Mouse (Mus musculus) lung, embryonic 16.5 days (tissue): ENCODE measurements around the gene Rnasel. TPM values are rescaled to one million over a fixed set of nuclear protein-coding genes. Genes with fewer than 3 reads are reported as not detected.
"Not testable (repeated sequence)": the region's sequence is repeated elsewhere in the genome, so short reads cannot be mapped to it uniquely, and the experiment has no call there.

Experiments
- ATAC-seq: fragments of 200-750 bp; cut with Nextera tagmentation; 2 replicates; pipeline ENCODE4 v1.8.0; 2017; ENCODE audit warnings: low read depth, mild to moderate bottlenecking, moderate library complexity
- H3K27ac ChIP-seq: fragments of 300-500 bp; sonication (generic); 2 replicates; pipeline ENCODE4 v1.5.1; 2014; ENCODE audit warnings: mild to moderate bottlenecking, control low read depth, low read length
- H3K27me3 ChIP-seq: fragments of 300-500 bp; sonication (generic); 2 replicates; pipeline ENCODE4 v1.6.1; 2014; ENCODE audit warnings: low read depth, low read length, mixed read lengths; ENCODE audit not compliant: control insufficient read depth, insufficient read depth
- H3K36me3 ChIP-seq: fragments of 300-500 bp; sonication (generic); 2 replicates; pipeline ENCODE4 v1.6.1; 2014; ENCODE audit warnings: low read length; ENCODE audit not compliant: control insufficient read depth, insufficient read depth
- H3K4me1 ChIP-seq: fragments of 300-500 bp; sonication (generic); replicated peaks from 2 replicates; pipeline ENCODE4 v1.6.1; 2014; ENCODE audit warnings: low read length, mixed read lengths; ENCODE audit not compliant: control insufficient read depth, insufficient read depth
- H3K4me2 ChIP-seq: fragments of 300-500 bp; sonication (generic); 2 replicates; pipeline ENCODE4 v1.6.1; 2014; ENCODE audit warnings: low read depth, low read length, control low read depth
- H3K4me3 ChIP-seq: fragments of 300-500 bp; sonication (generic); 2 replicates; pipeline ENCODE4 v1.5.1; 2014; ENCODE audit warnings: mild to moderate bottlenecking, low read length, control low read depth
- H3K9ac ChIP-seq: fragments of 300-500 bp; sonication (generic); 2 replicates; pipeline ENCODE4 v1.6.1; 2014; ENCODE audit warnings: low read length, control low read depth
- H3K9me3 ChIP-seq: fragments of 300-500 bp; sonication (generic); 2 replicates; pipeline ENCODE4 v1.6.1; 2016; ENCODE audit warnings: low read length; ENCODE audit not compliant: control insufficient read depth
- WGBS: fragments of 180-500 bp; shearing (Covaris S2); extraction: QIAGEN DNeasy Blood & Tissue Kit; methylation state at CpG from one replicate; pipeline ENCODE4 v1.1.7; 2014; 5-methylcytosine and 5-hydroxymethylcytosine counted together
- polyA plus RNA-seq: library from polyadenylated mRNA; unstranded; fragments of >200 nt; fragmentation: Nextera tagmentation; extraction: Ambion mirVana; gene quantifications from 2 replicates; pipeline ENCODE4 v1.2.1, GENCODE M21; 2015

Rnasel gene
- polyA plus RNA-seq, 1 experiment from 2014 or later: 7.8 TPM

DNA sequence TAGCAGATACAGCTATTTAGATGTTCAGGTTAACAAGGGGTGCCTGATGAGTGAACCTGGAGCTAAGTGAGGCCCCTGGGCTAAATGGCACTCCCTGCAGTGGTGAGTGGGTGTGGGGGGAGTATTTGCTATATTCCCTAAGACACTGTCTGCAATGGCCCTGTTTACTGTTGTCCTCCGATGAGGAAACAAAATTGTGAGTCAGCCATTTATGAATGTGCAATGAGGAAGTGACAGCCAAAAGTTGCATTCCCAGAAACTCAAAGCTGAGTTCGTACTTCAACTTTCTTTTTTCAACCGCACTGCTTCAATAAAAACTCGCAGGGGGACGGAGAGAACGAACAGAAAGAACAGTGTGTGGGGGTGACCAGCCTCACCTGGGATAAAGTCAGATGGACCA is 3.3 kb downstream of the Rnasel start:
- peak overlapping the region; percentile 76 for H3K4me2 ChIP-seq
- no peaks in the 10 kb centered on the region for H3K9me3 ChIP-seq
- no peaks in the 10 kb centered on the region for H3K36me3 ChIP-seq
- peak overlapping the region; percentile 53 for H3K4me3 ChIP-seq
- peaks cover 25% of the 10 kb centered on the region for H3K4me1 ChIP-seq
- no peaks in the 10 kb centered on the region for H3K27me3 ChIP-seq
- peak overlapping the region; percentile 80 for H3K27ac ChIP-seq
- WGBS: 72% methylated on average over 6 of the region's 6 CpGs
- H3K9ac ChIP-seq: peak overlapping the region; percentile 64
- ATAC-seq: no peak

DNA sequence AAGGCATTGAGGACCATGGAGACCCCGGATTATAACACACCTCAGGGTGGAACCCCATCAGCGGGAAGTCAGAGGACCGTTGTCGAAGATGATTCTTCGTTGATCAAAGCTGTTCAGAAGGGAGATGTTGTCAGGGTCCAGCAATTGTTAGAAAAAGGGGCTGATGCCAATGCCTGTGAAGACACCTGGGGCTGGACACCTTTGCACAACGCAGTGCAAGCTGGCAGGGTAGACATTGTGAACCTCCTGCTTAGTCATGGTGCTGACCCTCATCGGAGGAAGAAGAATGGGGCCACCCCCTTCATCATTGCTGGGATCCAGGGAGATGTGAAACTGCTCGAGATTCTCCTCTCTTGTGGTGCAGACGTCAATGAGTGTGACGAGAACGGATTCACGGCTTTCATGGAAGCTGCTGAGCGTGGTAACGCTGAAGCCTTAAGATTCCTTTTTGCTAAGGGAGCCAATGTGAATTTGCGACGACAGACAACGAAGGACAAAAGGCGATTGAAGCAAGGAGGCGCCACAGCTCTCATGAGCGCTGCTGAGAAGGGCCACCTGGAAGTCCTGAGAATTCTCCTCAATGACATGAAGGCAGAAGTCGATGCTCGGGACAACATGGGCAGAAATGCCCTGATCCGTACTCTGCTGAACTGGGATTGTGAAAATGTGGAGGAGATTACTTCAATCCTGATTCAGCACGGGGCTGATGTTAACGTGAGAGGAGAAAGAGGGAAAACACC is 4.7 kb downstream of the Rnasel start:
- Histone ChIP-seq H3K4me3 (peak overlapping the region; percentile 9; the same call in 1 of the 2 replicates), H3K4me1 (peaks cover 16% of the 10 kb centered on the region), H3K36me3 (no peaks in the 10 kb centered on the region), H3K27me3 (no peaks in the 10 kb centered on the region), H3K9me3 (no peaks in the 10 kb centered on the region), H3K9ac (no peak overlapping the region), H3K27ac (no peak overlapping the region), H3K4me2 (peak overlapping the region; percentile 1)
- 47% methylated on average over 25 of the region's 25 CpGs for WGBS
- ATAC-seq: no peak

DNA sequence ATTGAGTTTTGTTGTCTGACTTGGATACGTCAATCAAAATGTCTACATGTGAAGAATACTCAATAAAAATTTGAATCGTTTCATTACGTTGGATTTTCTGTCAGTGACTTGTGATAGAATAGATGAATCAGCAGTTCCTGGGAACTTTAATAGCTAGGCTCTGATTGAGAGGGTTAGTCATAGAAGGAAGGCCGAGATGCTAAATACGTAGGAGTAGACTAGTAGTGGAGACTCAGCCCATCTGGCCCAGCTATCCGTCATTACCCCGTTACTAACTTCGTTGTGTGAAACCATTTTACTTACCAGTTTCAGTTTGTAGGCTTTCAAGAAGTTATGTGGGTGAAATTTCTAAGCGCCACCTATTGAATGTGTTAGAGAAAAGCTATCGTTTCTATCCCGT is 14.9 kb downstream of the Rnasel start:
- Histone ChIP-seq H3K4me1 (no peaks in the 10 kb centered on the region), H3K4me2 (no peak overlapping the region), H3K36me3 (no peaks in the 10 kb centered on the region), H3K9me3 (no peaks in the 10 kb centered on the region), H3K27ac (no peak overlapping the region), H3K9ac (no peak overlapping the region), H3K27me3 (no peaks in the 10 kb centered on the region), H3K4me3 (no peak overlapping the region)
- ATAC-seq: no peak
- WGBS: 81% methylated on average over 11 of the region's 11 CpGs

DNA sequence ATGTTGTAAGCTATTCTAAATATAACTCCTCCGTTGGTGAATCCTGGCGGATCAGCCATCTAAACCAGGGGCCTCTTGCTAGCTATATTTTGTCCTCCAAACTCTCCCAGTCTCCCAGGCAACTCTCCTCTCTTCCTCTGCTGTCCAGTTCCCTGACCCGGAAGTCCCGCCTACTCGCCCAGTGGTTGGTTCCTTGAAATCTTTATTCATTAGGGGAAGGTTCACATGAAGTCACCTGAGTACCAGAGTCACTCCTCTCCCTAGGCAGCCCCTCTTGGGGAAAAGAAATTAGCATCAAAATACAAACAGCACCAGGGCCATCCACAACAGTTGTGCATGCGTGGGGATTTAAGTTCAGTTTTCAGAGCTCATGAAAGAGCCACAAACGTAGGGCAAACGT is 17.1 kb downstream of the Rnasel start:
- no peak overlapping the region for H3K4me2 ChIP-seq
- H3K36me3 ChIP-seq: no peaks in the 10 kb centered on the region
- ATAC-seq: no peak
- H3K9ac ChIP-seq: no peak overlapping the region
- H3K27me3 ChIP-seq: no peaks in the 10 kb centered on the region
- no peaks in the 10 kb centered on the region for H3K9me3 ChIP-seq
- H3K4me1 ChIP-seq: no peaks in the 10 kb centered on the region
- H3K4me3 ChIP-seq: no peak overlapping the region
- 56% methylated on average over 8 of the region's 8 CpGs for WGBS
- no peak overlapping the region for H3K27ac ChIP-seq

DNA sequence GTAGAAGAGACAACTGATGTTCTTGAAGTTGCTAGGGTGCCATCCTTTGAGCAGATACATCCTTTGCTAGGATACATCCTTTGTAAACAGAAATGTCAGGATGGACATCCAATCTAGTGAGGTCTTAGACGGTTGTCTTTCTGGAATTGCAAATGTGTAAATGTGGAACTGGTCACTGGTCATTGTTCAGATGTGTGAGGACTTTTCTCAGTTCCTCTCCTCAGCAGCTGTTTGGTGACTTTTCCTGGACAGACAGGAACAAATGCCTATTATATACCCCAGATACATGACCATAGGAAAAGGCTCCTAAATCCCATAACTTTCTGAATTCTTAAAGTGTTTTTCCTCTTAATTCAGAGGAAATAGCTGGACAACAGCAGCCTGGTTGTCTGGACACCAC is 18.1 kb downstream of the Rnasel start:
- Histone ChIP-seq H3K36me3 (no peaks in the 10 kb centered on the region), H3K4me3 (no peak overlapping the region), H3K9me3 (no peaks in the 10 kb centered on the region), H3K27me3 (no peaks in the 10 kb centered on the region), H3K9ac (no peak overlapping the region), H3K4me1 (no peaks in the 10 kb centered on the region), H3K4me2 (no peak overlapping the region), H3K27ac (no peak overlapping the region)
- no peak for ATAC-seq
- WGBS: 81% methylated on average over 1 of the region's 1 CpGs

DNA sequence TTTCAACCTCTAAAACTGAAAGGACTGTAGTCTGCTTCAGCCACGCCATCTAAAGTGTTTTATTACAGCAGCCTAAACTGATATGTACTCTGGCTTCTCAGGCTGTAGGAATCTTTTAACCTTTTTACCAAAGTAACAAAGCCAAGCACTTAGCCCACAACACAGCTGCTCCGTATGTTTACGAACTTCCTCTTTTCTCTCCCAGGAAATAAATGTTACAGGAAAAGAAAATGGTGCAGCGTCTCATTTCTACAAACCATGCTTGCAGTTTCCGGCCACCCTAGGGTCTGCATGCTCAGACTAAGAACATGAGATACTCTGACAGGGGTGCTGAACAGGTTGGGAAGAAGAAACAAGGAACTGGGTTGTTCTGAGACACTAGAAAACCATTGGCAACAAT is 19.2 kb downstream of the Rnasel start:
- H3K4me2 ChIP-seq: no peak overlapping the region
- H3K36me3 ChIP-seq: no peaks in the 10 kb centered on the region
- 68% methylated on average over 5 of the region's 5 CpGs for WGBS
- no peak overlapping the region for H3K4me3 ChIP-seq
- no peaks in the 10 kb centered on the region for H3K4me1 ChIP-seq
- ATAC-seq: no peak
- H3K27me3 ChIP-seq: no peaks in the 10 kb centered on the region
- H3K27ac ChIP-seq: no peak overlapping the region
- H3K9me3 ChIP-seq: no peaks in the 10 kb centered on the region
- H3K9ac ChIP-seq: no peak overlapping the region

DNA sequence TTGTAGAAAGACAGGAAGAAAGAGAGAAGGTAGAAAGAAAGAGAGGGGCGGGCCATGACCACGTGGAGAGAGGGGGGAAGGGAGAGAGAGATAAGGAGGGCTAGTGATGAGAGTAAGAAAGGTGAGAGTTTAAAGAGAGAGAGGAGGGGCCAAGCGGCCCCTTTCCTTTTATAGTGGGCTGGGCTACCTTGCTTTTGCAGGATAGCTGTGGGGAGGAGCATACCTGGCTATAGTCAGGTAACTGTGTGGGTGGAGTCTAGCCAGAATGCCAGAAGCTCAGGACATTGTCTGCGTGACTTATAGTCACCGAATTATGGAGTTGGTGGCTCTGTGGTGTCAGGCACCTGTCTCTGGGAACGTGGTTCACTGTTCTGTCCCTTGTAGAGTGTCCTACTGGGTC is 20.3 kb downstream of the Rnasel start:
- not testable (repeated sequence) for H3K27me3 ChIP-seq, H3K9me3 ChIP-seq, H3K4me1 ChIP-seq, H3K27ac ChIP-seq, H3K9ac ChIP-seq, H3K4me3 ChIP-seq, H3K36me3 ChIP-seq, ATAC-seq, H3K4me2 ChIP-seq
- 55% methylated on average over 6 of the region's 6 CpGs for WGBS

DNA sequence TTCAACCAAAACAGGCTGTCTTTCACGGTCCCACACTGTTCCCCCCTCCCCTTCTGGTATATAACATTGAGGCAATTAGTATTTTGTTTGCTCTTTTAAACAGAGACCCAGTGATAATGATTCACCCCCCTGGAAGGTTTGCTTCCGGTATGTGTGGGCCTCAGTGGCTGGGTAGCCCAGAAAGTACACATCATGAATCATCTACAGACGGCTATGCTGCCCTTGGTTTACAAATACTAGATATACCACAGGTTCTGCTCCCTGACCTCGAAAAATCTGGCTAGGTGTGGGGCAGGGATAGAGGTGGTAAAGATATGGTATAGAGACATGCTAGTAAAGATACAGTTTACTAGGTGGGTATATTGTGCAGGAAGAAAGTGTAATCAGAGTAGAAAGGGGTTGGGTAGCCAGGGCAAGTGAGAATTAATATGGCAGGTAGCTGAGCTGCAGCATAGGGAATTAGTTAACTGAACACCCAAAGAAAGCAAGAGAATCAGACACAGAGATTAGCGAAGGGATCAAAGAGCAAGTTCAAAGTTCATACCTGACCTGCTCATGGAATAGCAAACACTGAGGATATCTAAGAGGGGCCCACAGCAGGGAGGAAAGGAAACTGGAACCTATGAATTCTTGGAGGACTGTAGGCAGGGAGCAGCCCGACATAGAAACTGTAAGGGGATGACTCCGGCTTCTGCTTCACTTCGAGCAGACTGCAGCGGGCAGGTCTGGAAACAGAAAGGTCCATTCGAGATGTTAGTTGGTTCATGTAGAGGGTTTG is 21.0 kb downstream of the Rnasel start:
- Histone ChIP-seq H3K27me3 (no peaks in the 10 kb centered on the region), H3K36me3 (no peaks in the 10 kb centered on the region), H3K4me2 (no peak overlapping the region), H3K4me3 (no peak overlapping the region), H3K9ac (no peak overlapping the region), H3K9me3 (no peaks in the 10 kb centered on the region), H3K4me1 (no peaks in the 10 kb centered on the region), H3K27ac (no peak overlapping the region)
- ATAC-seq: no peak
- 55% methylated on average over 10 of the region's 10 CpGs for WGBS

DNA sequence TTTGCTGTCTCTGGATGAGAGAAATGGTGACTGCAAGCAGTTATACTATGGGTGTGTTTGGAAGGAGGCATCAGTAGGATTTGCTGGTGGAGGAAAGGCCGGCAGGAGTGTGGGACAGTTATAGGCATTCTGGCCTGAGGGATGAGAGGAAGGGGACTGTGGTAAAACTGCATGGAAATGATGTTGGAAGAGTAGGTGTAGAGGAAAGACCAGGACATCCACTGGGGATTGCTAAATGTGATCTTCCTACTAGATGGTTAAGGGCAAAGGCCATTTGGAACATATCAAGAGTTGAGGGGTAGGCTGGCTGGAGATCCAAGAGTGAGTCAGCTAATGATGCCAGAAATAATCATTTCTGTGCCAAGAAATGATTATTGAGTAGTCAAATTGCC is 21.5 kb downstream of the Rnasel start:
- no peaks in the 10 kb centered on the region for H3K9me3 ChIP-seq
- H3K4me3 ChIP-seq: no peak overlapping the region
- no peak overlapping the region for H3K27ac ChIP-seq
- no peaks in the 10 kb centered on the region for H3K36me3 ChIP-seq
- H3K9ac ChIP-seq: no peak overlapping the region
- 100% methylated on average over 1 of the region's 1 CpGs for WGBS
- ATAC-seq: no peak
- H3K4me2 ChIP-seq: no peak overlapping the region
- H3K4me1 ChIP-seq: no peaks in the 10 kb centered on the region
- no peaks in the 10 kb centered on the region for H3K27me3 ChIP-seq
